Mouse (Mus musculus) neutrophil, adult 83 days (primary cell): Measurements from ENCODE around the gene Zfp433. TPM values are rescaled to one million over a fixed set of nuclear protein-coding genes. Genes with fewer than 3 reads are reported as not detected.

Source experiments
- total RNA-seq, 2 experiments: library from RNA; stranded (reverse); gene quantifications; one replicate each; pipeline ENCODE4 v1.2.4; 2023

The Zfp433 gene
- total RNA-seq: 1 to 10 TPM; 4.3 to 4.7 TPM

DNA sequence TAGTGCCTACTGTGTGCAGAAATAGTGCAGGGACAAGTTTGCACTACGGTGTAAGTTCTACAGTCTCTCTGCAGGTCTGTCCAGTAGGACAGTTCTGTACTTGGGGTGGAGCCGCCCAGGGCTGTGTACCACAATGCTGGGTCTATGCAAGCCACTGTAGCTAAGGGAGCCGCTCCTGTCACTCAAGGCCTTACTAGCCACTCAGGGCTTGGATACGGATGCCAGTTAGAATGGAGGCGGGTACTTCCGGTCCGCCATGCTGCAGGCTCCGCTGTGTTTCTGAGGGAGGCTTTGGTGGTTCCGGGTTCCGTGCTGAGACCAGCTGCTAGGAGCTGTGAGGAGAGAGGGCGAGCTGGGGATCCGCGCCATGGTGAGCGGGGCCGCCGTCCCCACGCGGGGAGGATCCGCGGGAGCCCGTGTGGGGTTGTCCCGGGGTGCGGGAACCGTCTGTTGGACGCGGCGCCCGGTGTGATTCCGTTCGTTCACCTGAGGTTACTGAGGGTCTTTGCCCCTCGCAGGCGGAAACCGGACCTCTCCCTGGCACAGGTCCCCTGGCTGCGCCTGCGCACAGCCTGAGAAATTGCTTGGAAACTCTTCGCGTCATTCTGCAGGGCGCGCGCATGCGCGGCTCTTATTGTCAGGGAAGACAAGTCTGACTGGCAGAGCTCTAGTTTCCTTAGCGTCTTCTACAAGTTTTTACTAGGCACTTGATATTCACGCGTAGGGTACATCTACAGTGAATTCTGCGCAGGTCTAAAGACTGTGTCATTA, at the start of gene Zfp433:
Gene Zfp433 (plus strand): TSS at position 295 of the 771 bp plus-strand sequence.

DNA sequence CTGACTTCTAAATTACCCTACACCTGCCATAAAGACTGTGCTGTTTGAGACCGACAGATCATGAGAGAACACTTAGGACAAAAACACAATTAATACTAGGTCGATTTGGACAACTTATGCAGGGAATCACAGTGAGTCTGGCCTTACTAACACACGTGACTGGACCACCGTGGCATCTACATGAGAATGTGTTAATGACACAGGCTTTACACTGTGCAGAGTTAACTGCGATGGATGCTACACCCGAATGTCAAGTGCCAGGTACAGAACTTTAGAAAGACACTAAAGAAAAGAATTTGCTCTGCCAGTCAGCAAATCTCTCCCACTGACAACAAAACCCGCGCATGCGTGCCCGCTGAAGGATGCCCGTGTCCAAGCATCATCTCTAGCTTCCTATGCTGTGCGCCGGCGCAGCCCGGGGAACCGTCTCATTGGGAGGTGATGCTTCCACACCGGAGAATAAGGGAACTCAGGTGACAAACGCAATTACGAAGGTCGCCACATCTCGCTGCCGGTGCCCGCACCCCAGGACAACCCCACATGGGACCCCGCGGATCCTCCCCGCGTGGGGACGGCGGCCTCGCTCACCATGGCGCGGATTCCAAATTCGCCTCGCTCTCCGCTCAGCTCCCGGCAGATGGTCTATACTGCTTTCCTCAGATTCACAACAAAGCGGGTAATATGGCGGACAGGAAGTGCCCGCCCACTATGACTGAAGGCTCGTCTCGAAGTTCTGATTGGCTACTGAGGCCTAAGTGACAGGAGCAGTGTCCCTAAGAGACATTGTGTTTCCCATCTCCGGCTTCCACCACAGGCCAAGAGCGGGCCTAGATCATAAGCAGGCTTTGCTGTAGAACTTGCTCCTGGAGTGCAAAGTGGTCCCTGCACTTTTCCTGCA, 66.1 kb downstream of the Zfp433 start, which contains the start of gene Gm3055:
Gene Gm3055 (minus strand): TSS at position 656 of the 898 bp plus-strand sequence.

Other genes starting within 250 kb of the Zfp433 start
- 10 to 100 TPM; 64.6 to 69.7 TPM for gene Nfic, start 249.2 kb upstream of the Zfp433 start, total RNA-seq
- gene Celf5, start 222.1 kb upstream of the Zfp433 start, total RNA-seq: not detected
- gene Ncln, start 208.4 kb upstream of the Zfp433 start, total RNA-seq: 100 to 1,000 TPM; 130 to 141 TPM
- gene S1pr4, start 204.7 kb upstream of the Zfp433 start, total RNA-seq: 10 to 100 TPM; 66.7 to 79.7 TPM
- gene Gna15, start 180.6 kb upstream of the Zfp433 start, total RNA-seq: 10 to 100 TPM; 32.1 to 33.5 TPM
- gene Gna11, start 159.6 kb upstream of the Zfp433 start, total RNA-seq: 10 to 100 TPM; 10.4 to 15.4 TPM
- 100 to 1,000 TPM; 321 to 355 TPM for gene Aes, start 145.3 kb upstream of the Zfp433 start, total RNA-seq
- gene Tle2, start 130.3 kb upstream of the Zfp433 start, total RNA-seq: 1 to 10 TPM; 1.4 to 1.5 TPM
- 1 to 10 TPM; 3.9 to 4.4 TPM for gene Tle6, start 103.8 kb upstream of the Zfp433 start, total RNA-seq
- 1 to 10 TPM; 1.3 to 1.6 TPM for gene BC025920, start 98.6 kb upstream of the Zfp433 start, total RNA-seq
- 10 to 100 TPM; 12.8 to 13.5 TPM for gene Sirt6, start 77.0 kb upstream of the Zfp433 start, total RNA-seq
- gene Ankrd24, start 76.3 kb upstream of the Zfp433 start, total RNA-seq: 1 to 10 TPM; 2.0 to 2.9 TPM
- gene Gm10778, start 55.8 kb upstream of the Zfp433 start, total RNA-seq: 1 to 10 TPM in 1 of 2 experiments, under 1 TPM in 1; 0.97 to 1.2 TPM
- gene Gm3055, start 66.3 kb downstream of the Zfp433 start, total RNA-seq: 1 to 10 TPM; 1.0 TPM
- gene Gm4767, start 107.4 kb downstream of the Zfp433 start, total RNA-seq: 1 to 10 TPM; 1.2 to 1.8 TPM
- gene Gm32687, start 159.1 kb downstream of the Zfp433 start, total RNA-seq: under 1 TPM; 0.33 to 0.66 TPM
- gene Zfp781, start 225.7 kb downstream of the Zfp433 start, total RNA-seq: under 1 TPM in 1 of 2 experiments, not detected in 1; 0.44 TPM